Mouse (Mus musculus) olfactory bulb, adult 2 months (tissue): ENCODE data around the gene Slc2a3. TPM values are rescaled to one million over a fixed set of nuclear protein-coding genes. Genes with fewer than 3 reads are reported as not detected.
A peak's percentile ranks its signal among the peaks of the same experiment; 100 is the strongest.
"Not testable (repeated sequence)": the region's sequence is repeated elsewhere in the genome, so short reads cannot be mapped to it uniquely, and the experiment has no call there.

Experiments
- H3K27ac ChIP-seq: fragments of 200-500 bp; 2 replicates; pipeline ENCODE4 v1.5.1; 2012; ENCODE audit warnings: low read depth, low read length; ENCODE audit not compliant: insufficient read depth
- H3K4me1 ChIP-seq: fragments of 200-500 bp; 2 replicates; pipeline ENCODE4 v1.6.1; 2012; ENCODE audit warnings: low read length; ENCODE audit not compliant: control insufficient read depth, insufficient read depth
- H3K4me3 ChIP-seq: fragments of 200-500 bp; 2 replicates; pipeline ENCODE4 v1.5.1; 2012; ENCODE audit warnings: mild to moderate bottlenecking, low read depth, low read length, moderate library complexity; ENCODE audit not compliant: insufficient read depth
- CTCF ChIP-seq: fragments of 200-500 bp; IDR thresholded peaks from 2 replicates; pipeline ENCODE4 v1.5.1; 2012; ENCODE audit warnings: low read depth, mild to moderate bottlenecking, low read length, moderate library complexity; ENCODE audit not compliant: insufficient read depth
- POLR2A ChIP-seq: fragments of 200-500 bp; IDR thresholded peaks from 2 replicates; pipeline ENCODE4 v1.6.1; 2012; ENCODE audit warnings: mild to moderate bottlenecking, low read depth, low read length, moderate library complexity; ENCODE audit not compliant: insufficient read depth
- WGBS: fragments of 180-500 bp; shearing (Covaris S2); methylation state at CpG from one replicate; pipeline ENCODE4 v1.1.7; 2018; 5-methylcytosine and 5-hydroxymethylcytosine counted together
- polyA plus RNA-seq: library from polyadenylated mRNA; stranded (reverse); fragments of >200 nt; gene quantifications from 2 replicates; pipeline ENCODE4 v1.2.4, GENCODE M21; 2012; ENCODE audit warnings: low replicate concordance; ENCODE audit not compliant: missing spikeins, insufficient read depth, insufficient read length

The Slc2a3 gene
- polyA plus RNA-seq, 1 experiment, result not detected

DNA sequence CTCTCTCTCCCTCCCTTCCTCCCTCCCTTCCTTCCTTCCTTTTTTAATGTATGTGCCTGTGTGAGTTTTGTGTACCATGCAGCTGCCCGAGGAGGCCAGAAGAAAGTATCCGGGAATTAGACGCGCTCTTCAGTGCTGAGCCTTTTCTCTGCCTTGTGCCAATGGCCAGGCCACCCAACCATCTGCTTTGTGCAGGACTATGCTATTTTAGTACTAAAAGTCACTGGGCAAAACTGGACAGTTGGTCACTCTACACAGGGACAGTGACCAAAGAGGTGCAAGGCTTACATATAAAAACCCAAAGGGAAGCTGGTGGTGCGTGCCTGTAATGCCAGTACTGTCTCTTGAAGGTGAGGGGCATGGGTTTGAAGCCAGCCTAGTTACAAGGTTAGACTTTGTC, 33.2 kb downstream of the Slc2a3 start:
- Histone ChIP-seq H3K27ac (no peak overlapping the region), H3K4me3 (no peak overlapping the region), H3K4me1 (peaks cover 20% of the 10 kb centered on the region)
- TF ChIP-seq POLR2A (no peak), CTCF (no peak)
- 74% methylated on average over 5 of the region's 5 CpGs for WGBS

- WGBS, result 68% methylated on average over 3 of the region's 3 CpGs
- H3K4me3 ChIP-seq, H3K27ac ChIP-seq: not testable (repeated sequence)
- peaks cover 20% of the 10 kb centered on the region for H3K4me1 ChIP-seq
Measured at GRCm38 (mm10) chr6:122767012-122767411, 34.4 kb downstream of the Slc2a3 start.

DNA sequence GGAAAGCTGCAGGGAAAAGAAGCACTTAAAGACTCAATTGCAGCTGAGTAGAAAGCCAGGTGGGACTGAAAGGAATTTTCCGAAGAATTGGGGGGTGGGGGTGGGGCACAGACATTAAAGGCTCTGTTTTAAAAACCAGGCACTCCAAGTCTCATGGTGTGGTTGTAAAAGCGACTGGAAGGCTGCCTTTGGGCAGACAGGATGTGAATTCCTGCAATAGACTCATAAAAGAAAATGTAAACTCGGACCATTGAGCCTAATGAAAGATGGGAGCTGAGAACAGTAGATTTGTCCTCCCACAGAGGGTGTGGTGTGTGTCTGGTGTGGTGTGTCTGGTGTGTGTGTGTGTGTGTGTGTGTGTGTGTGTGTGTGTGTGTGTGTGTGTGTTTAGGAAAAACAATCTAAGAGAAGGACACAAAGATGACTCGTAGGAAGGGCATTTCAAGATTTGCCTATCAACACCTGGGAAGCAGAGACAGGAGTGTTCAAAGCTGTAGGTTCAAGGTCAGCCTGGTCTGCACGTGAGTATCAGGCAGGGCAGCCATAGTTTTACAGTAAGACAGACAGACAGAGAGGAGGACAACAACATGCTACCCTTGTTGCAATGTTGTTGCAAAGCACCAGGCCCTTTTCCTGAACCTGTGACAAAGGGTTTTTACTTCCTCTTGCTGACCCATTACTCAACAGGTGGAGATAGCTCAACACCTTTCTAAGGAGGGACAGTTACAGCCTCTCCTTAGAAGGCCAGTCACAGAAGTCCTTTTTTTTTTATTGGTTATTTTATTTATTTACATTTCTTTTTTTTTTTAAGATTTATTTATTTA, 35.1 kb downstream of the Slc2a3 start:
- no peak overlapping the region for H3K4me3 ChIP-seq
- peaks cover 20% of the 10 kb centered on the region for H3K4me1 ChIP-seq
- H3K27ac ChIP-seq, result peak overlapping the region; percentile 50
- TF ChIP-seq CTCF, result no peak
- no peak for TF ChIP-seq POLR2A
- 33% methylated on average over 5 of the region's 5 CpGs for WGBS

- H3K4me1 ChIP-seq, result peaks cover 16% of the 10 kb centered on the region
- H3K4me3 ChIP-seq, result peak overlapping the region; percentile 66
- H3K27ac ChIP-seq, result peak overlapping the region; percentile 97
- TF ChIP-seq CTCF (no peak), POLR2A (no peak)
- 12% methylated on average over 9 of the region's 9 CpGs for WGBS
Measured at GRCm38 (mm10) chr6:122765298-122765956, 36.0 kb downstream of the Slc2a3 start.

GRCm38 (mm10) chr6:122764446-122765297, 36.8 kb downstream of the Slc2a3 start:
- WGBS, result under 1% methylated on average over 56 of the region's 56 CpGs
- peaks cover 11% of the 10 kb centered on the region for H3K4me1 ChIP-seq
- H3K27ac ChIP-seq, result peak overlapping the region; percentile 97
- peak overlapping the region; percentile 66 for H3K4me3 ChIP-seq
- TF ChIP-seq CTCF, result no peak
- TF ChIP-seq POLR2A, result peak; percentile 43

DNA sequence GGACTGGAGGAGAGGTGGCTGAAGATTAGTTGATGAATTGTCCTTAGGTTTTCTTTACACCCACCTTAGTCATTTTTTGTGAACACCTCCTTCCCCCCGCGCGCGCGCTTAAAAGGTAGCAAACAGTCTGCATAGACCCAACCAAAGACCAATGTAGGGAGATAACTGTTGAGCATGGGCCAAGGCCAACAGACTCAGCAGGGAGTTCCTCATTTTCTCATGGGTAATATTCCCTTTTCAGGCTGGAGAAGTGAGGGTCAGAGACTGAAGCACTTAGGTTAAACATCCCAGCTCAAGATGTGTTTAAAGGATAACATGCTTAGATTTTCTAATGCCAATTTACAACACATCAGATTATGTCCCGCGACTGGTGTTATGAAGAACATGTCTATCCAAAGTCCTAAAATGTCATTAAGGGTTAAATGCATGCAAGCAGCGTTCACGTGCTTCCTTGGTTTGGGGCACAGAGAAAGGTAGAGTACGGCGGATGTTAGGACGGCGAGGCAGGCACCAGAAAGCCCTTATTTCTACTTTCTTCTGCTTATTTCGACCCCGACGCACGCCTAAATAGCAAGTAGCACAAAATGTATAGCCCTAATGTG, 37.5 kb downstream of the Slc2a3 start:
- peaks cover 9% of the 10 kb centered on the region for H3K4me1 ChIP-seq
- H3K4me3 ChIP-seq, result peak overlapping the region; percentile 66
- TF ChIP-seq POLR2A (no peak), CTCF (no peak)
- peak overlapping the region; percentile 97 for H3K27ac ChIP-seq
- WGBS, result 33% methylated on average over 17 of the region's 17 CpGs

GRCm38 (mm10) chr6:122762952-122763700, 38.3 kb downstream of the Slc2a3 start:
- no peak overlapping the region for H3K4me3 ChIP-seq
- TF ChIP-seq CTCF (no peak), POLR2A (no peak)
- no peak overlapping the region for H3K27ac ChIP-seq
- peaks cover 9% of the 10 kb centered on the region for H3K4me1 ChIP-seq
- 85% methylated on average over 11 of the region's 11 CpGs for WGBS

- Histone ChIP-seq H3K27ac (no peak overlapping the region), H3K4me1 (peaks cover 9% of the 10 kb centered on the region), H3K4me3 (no peak overlapping the region)
- no peak for TF ChIP-seq CTCF
- TF ChIP-seq POLR2A, result no peak
- WGBS, result 93% methylated on average over 3 of the region's 3 CpGs
Measured at GRCm38 (mm10) chr6:122762480-122762879, 39.0 kb downstream of the Slc2a3 start.
